Mouse (Mus musculus) lung, postnatal 0 days (tissue): ENCODE data around the gene Tasp1. TPM values are rescaled to one million over a fixed set of nuclear protein-coding genes. Genes with fewer than 3 reads are reported as not detected.
"Not testable (repeated sequence)": the region's sequence is repeated elsewhere in the genome, so short reads cannot be mapped to it uniquely, and the experiment has no call there.

ENCODE experiments used
- ATAC-seq: fragments of 200-750 bp; cut with Nextera tagmentation; 2 replicates; pipeline ENCODE4 v1.8.0; 2017; ENCODE audit warnings: moderate library complexity
- DNase-seq: peaks from one replicate; pipeline ENCODE4 v3.0.0-alpha.2; 2016; ENCODE audit warnings: low spot score
- H3K27ac ChIP-seq: fragments of 300-500 bp; sonication (generic); 2 replicates; pipeline ENCODE4 v1.5.1; 2014; ENCODE audit warnings: antibody characterized with exemption, mild to moderate bottlenecking, low read length, mixed read lengths
- H3K27me3 ChIP-seq: fragments of 300-500 bp; sonication (generic); replicated peaks from 2 replicates; pipeline ENCODE4 v1.6.1; 2014; ENCODE audit warnings: low read length, mixed read lengths; ENCODE audit not compliant: insufficient read depth
- H3K36me3 ChIP-seq: fragments of 300-500 bp; sonication (generic); 2 replicates; pipeline ENCODE4 v1.6.1; 2014; ENCODE audit warnings: low read length, mixed read lengths; ENCODE audit not compliant: insufficient read depth
- H3K4me1 ChIP-seq: fragments of 300-500 bp; sonication (generic); 2 replicates; pipeline ENCODE4 v1.6.1; 2014; ENCODE audit warnings: antibody characterized with exemption, low read depth, low read length, mixed read lengths; ENCODE audit not compliant: insufficient read depth
- H3K4me2 ChIP-seq: fragments of 300-500 bp; sonication (generic); replicated peaks from 2 replicates; pipeline ENCODE4 v1.6.1; 2014; ENCODE audit warnings: low read depth, mild to moderate bottlenecking, low read length, moderate library complexity, mixed read lengths
- H3K4me3 ChIP-seq: fragments of 300-500 bp; sonication (generic); 2 replicates; pipeline ENCODE4 v1.5.1; 2014; ENCODE audit warnings: low read depth, low read length
- H3K9ac ChIP-seq: fragments of 300-500 bp; sonication (generic); replicated peaks from 2 replicates; pipeline ENCODE4 v1.6.1; 2014; ENCODE audit warnings: low read depth, mild to moderate bottlenecking
- H3K9me3 ChIP-seq: fragments of 300-500 bp; sonication (generic); 2 replicates; pipeline ENCODE4 v1.6.1; 2016; ENCODE audit warnings: low read length, mixed read lengths
- CTCF ChIP-seq: IDR thresholded peaks from 2 replicates; pipeline ENCODE4 v1.5.1; 2016; ENCODE audit warnings: antibody characterized with exemption, mild to moderate bottlenecking
- EP300 ChIP-seq: IDR thresholded peaks from 2 replicates; pipeline ENCODE4 v1.6.1; 2016; ENCODE audit warnings: antibody characterized with exemption, mild to moderate bottlenecking, control low read depth
- WGBS: fragments of 180-500 bp; shearing (Covaris S2); extraction: QIAGEN DNeasy Blood & Tissue Kit; methylation state at CpG from one replicate; pipeline ENCODE4 v1.1.7; 2014; 5-methylcytosine and 5-hydroxymethylcytosine counted together
- polyA plus RNA-seq: library from polyadenylated mRNA; unstranded; fragments of >200 nt; fragmentation: Nextera tagmentation; extraction: Ambion mirVana; gene quantifications from 2 replicates; pipeline ENCODE4 v1.2.1, GENCODE M21; 2015

Tasp1 gene
- polyA plus RNA-seq, 1 experiment from 2014 or later, result 13.3 TPM

DNA sequence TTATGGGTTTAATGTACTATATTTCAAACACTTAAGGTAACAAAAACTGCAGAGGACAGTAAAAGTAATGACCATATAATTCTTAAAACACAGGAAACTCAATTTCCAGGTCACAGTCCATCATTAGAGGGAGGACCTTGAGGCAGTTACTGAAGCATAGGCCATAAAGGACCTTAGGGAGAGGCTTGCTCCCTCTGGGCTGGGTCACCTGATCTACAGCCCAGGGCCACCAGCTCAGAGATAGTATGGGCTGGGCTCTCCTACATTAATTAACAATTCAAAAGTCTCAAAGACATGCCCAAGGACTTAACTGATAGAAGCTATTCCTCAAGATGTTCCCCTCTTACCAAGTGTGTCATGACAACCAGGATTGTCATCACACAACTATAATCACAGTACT is 29.8 kb downstream of the Tasp1 start:
- Histone ChIP-seq H3K4me3 (no peak overlapping the region), H3K36me3 (no peaks in the 10 kb centered on the region), H3K27ac (no peak overlapping the region), H3K4me1 (no peaks in the 10 kb centered on the region), H3K9ac (no peak overlapping the region), H3K9me3 (no peaks in the 10 kb centered on the region), H3K27me3 (no peaks in the 10 kb centered on the region), H3K4me2 (no peak overlapping the region)
- DNase-seq (no peak), ATAC-seq (no peak)
- TF ChIP-seq CTCF (no peak), EP300 (no peak)

DNA sequence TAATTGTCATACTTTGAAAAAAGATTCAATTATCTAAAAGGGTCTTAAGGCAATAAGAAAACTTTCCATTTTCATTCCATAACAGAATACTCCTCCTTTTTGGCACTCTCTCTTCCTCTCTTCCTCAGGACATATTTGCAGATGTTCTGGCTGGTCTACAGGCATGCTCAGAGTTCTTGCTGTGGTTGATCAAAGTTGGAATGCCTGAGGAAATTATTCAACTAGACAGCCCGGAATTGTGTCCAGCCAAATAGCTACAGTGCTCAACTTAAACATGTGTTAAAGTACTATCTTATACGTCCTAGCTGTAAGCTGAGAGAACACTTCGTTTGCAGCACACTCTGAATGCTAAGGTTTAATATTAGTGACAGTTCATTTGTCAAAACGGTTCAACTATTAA is 41.7 kb downstream of the Tasp1 start:
- Histone ChIP-seq H3K4me1 (no peaks in the 10 kb centered on the region), H3K4me2 (no peak overlapping the region), H3K9me3 (no peaks in the 10 kb centered on the region), H3K4me3 (no peak overlapping the region), H3K9ac (no peak overlapping the region), H3K27ac (no peak overlapping the region), H3K27me3 (no peaks in the 10 kb centered on the region), H3K36me3 (no peaks in the 10 kb centered on the region)
- 45% methylated on average over 4 of the region's 4 CpGs for WGBS
- TF ChIP-seq CTCF, result no peak
- TF ChIP-seq EP300, result no peak
- DNase-seq (peak; percentile 33), ATAC-seq (peak; percentile 35; the same call in 1 of the 2 replicates)

DNA sequence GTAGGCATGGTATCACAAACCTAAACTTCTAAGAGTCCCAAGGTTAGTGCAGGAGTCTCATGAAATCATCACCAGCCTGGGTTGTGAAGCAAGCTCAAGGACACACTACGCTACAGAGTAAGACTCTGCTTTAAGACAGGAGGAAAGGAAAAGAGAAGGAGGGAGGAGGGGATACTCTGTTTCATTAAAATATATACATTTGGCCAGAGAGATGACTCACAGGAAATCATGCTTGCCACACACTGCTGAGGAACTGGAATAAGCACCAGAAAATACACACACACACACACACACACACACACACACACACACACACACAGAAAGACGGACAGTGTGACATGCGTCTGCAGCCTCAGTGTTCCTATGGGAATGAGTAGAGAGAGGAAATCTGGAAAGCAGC is 59.2 kb downstream of the Tasp1 start:
- H3K36me3 ChIP-seq, result no peaks in the 10 kb centered on the region
- no peaks in the 10 kb centered on the region for H3K27me3 ChIP-seq
- no peak overlapping the region for H3K9ac ChIP-seq
- H3K27ac ChIP-seq, result no peak overlapping the region
- H3K9me3 ChIP-seq, result no peaks in the 10 kb centered on the region
- ATAC-seq, result no peak
- no peaks in the 10 kb centered on the region for H3K4me1 ChIP-seq
- no peak for TF ChIP-seq CTCF
- no peak for TF ChIP-seq EP300
- no peak overlapping the region for H3K4me2 ChIP-seq
- WGBS, result 68% methylated on average over 3 of the region's 3 CpGs
- no peak for DNase-seq
- H3K4me3 ChIP-seq, result no peak overlapping the region

DNA sequence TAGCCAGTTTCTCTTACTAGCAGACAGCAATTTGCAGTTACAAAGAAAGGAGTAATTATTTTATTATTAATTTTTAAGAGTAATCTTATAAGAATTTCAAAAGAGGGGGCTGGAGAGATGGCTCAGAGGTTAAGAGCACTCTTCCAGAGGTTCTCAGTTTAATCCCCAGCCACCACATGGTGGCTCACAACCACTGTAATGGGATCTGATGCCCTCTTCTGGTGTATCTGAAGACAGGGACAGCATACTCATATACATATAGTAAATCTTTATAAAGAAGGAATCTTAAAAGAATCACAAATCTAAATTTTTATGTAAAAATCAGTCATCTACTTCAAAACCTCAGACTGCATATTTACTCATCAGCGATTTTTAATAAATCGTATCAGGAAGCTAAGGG is 68.4 kb downstream of the Tasp1 start:
- Histone ChIP-seq H3K4me3 (no peak overlapping the region), H3K9ac (no peak overlapping the region), H3K27me3 (no peaks in the 10 kb centered on the region), H3K4me1 (no peaks in the 10 kb centered on the region), H3K4me2 (no peak overlapping the region), H3K36me3 (no peaks in the 10 kb centered on the region), H3K27ac (no peak overlapping the region), H3K9me3 (no peaks in the 10 kb centered on the region)
- TF ChIP-seq CTCF (no peak; the same call in 1 of the 2 replicates), EP300 (no peak)
- DNase-seq, result no peak
- WGBS, result 95% methylated on average over 2 of the region's 2 CpGs
- ATAC-seq, result no peak

DNA sequence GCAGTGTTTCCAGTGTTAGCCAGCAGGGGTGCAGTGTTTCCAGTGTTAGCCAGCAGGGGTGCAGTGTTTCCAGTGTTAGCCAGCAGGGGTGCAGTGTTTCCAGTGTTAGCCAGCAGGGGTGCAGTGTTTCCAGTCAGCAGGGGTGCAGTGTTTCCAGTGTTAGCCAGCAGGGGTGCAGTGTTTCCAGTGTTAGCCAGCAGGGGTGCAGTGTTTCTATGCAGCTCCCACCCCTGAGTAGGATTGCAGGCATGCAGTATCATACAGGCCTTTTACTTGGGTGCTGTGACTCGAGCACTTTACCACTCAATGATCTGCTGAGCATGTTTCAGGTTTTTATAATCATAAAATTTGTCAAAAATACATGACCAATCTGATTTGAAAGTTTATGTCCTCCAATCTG is 76.7 kb downstream of the Tasp1 start:
- H3K4me3 ChIP-seq, H3K27ac ChIP-seq, H3K36me3 ChIP-seq, H3K9ac ChIP-seq, H3K9me3 ChIP-seq, H3K27me3 ChIP-seq, ATAC-seq, DNase-seq, H3K4me2 ChIP-seq, H3K4me1 ChIP-seq: not testable (repeated sequence)
- peak; percentile 36 for TF ChIP-seq CTCF
- 96% methylated on average over 1 of the region's 1 CpGs for WGBS

DNA sequence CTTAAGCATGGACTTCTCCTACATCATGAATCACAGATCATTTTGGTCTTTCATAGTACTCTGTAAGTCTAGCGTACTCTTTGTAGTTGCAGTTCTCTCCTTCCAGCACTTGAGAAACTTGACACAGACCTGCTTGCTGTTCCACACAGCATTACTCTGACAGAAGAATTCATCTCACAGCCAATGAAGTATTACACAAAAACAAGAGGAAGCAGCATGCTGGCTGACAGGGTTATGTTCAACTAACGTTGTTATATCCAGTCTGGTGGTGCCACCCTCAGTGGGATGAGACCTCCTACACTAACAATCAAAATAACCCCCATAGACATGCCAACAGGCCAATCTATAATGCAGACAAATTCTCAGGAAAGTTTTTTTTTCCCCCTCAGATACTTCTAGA is 99.2 kb downstream of the Tasp1 start:
- H3K4me3 ChIP-seq, result no peak overlapping the region
- no peaks in the 10 kb centered on the region for H3K4me1 ChIP-seq
- no peaks in the 10 kb centered on the region for H3K9me3 ChIP-seq
- DNase-seq, result peak; percentile 75
- H3K27me3 ChIP-seq, result no peaks in the 10 kb centered on the region
- no peak overlapping the region for H3K27ac ChIP-seq
- 56% methylated on average over 2 of the region's 2 CpGs for WGBS
- no peaks in the 10 kb centered on the region for H3K36me3 ChIP-seq
- peak; percentile 36 for TF ChIP-seq CTCF
- no peak for TF ChIP-seq EP300
- H3K4me2 ChIP-seq, result no peak overlapping the region
- no peak overlapping the region for H3K9ac ChIP-seq
- peak; percentile 68 for ATAC-seq

DNA sequence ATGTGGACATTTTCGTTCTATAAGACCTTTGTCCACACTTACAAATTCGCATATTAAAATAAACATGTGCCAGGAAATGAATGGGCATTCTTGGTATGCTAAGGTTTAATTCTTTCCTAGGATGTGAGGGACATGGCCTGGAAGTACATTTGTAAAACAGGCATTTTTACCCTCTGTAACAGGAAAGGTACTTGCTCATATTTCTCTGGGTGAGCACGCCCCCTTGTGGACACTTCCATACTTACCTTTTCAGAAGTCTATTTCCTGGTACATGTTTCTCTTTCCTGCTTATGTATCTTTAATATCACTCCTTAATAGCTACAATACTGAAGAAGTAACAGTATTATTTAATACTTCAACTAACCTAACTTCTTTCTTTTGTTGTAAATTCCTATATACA is 100.3 kb downstream of the Tasp1 start:
- Histone ChIP-seq H3K9me3 (no peaks in the 10 kb centered on the region), H3K27me3 (no peaks in the 10 kb centered on the region), H3K36me3 (no peaks in the 10 kb centered on the region), H3K9ac (no peak overlapping the region), H3K4me2 (no peak overlapping the region), H3K4me3 (no peak overlapping the region), H3K27ac (no peak overlapping the region), H3K4me1 (no peaks in the 10 kb centered on the region)
- ATAC-seq (no peak), DNase-seq (peak; percentile 76)
- 52% methylated on average over 3 of the region's 3 CpGs for WGBS
- TF ChIP-seq CTCF, result peak; percentile 78
- TF ChIP-seq EP300, result no peak
